Mouse (Mus musculus): ENCODE data around the gene Dupd1.

DNA sequence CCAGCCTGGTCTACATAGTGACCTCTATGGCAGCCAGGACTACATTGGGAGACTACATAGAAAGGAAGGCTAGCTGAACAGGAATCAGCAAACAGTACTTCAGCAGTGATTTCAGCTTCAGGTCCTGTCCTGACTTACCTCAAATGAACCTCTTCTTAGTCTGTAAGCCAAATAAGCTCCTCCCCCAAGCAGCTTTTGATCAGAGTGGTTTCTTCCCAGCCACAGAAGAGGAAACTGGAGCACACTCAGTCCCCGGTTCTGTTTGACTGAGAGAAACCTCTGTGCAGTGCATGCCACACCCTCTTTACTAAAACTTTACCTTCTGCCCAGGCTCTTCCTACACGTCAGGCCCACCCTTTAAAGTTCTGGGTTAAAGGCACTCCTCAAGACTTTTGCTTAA is 60.6 kb downstream of the Dupd1 start:
- no peak for TF ChIP-seq TAL1 (IDR thresholded peaks at IDR 0.05; ENCODE audit: low read length)
- no peak for TF ChIP-seq GATA1 (IDR thresholded peaks at IDR 0.05; ENCODE audit: low read length)

All from erythroblast, embryonic 14.5 days (primary cell).